Mouse (Mus musculus) right cerebral cortex, adult 2 months (tissue): Measurements from ENCODE around the gene Snx19.

Experiments
- DNase-seq, 2 experiments: peaks; one replicate each; pipeline ENCODE4 v3.0.0; 2021 to 2022; ENCODE audit warnings: low spot score in 2 of 2

Gene Snx19

DNA sequence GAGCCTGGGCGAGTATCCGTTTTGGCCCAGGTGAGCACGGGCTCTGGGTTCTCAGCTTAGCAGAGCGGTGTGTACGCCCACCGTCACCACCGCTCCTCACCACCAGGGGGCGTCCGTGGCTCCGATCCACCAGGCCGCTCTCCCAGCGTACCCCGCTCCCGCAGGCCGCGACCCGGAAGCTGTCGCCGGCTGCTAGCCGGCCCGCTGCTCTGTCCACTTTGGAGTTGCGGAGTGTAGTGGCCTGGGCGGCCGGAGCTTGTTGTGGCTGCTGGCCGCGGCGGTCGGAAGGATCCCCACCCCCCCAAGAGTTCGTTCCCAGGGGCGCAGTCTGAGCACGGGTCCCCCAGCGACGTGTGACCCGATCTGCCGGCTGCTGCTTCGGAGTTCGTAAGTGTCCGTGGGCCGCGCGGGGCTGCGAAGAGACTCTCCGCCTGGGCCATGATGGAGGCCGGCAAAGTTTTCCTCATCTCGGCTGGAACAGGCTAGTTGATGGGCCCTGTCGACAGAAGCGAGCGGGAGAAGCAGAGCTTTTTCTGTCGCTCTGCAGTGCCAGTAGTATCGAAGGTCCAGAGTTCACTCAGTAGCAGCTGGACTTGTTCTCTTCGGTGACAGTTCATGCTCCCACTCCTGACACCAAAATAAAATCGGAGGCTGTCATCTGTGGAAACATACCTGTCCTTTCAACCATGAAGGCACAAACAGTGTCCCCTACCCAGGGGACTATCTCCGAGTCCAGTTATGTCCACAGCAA, at the start of gene Snx19:
Gene Snx19 (plus strand): TSS at position 227 of the 751 bp plus-strand sequence.
- DNase-seq: peak; percentile 90 to 95

DNA sequence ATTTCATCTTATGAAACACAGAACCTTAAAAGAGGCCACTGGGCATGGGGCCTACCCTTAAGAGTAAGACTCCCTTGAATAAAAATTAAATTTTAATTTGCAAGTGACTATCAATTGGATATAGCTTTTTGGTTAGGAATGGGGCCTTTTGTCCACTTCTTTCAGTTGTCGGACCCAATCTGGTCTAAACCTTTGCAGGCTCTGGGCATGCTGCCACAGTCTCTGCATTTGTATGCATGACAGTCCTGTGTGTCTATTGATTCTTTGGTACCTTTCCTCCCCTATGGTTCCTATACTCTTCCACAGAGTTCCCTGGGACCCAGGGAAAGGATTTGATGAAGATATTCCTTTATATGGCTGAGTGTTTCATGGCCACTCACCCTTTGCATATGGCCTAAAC, 26.1 kb upstream of the Snx19 start:
- DNase-seq: no peak

DNA sequence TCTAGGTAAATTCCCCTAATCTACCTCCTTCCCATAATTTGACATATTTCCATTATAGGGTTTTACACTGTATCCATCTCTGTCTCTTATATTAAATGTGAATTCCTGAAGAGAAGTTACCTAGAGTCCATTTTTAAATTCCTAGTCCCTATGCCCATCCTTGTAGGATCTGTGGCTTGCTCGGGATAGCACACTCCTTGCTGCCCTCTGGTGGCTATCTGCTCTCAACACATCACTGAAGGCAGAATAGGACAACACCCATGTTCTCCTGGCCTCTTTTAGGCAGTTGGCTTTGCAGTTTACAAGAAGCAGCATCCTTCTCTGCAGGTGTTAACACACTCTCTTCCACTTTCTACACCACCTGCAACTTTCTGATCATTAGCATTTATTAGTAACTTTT, 4.0 kb upstream of the Snx19 start:
- DNase-seq: peak; percentile 64 to 66

- DNase-seq: no peak
These were observed 1.7 kb upstream of the Snx19 start for GRCm38 (mm10) chr9:30425178-30425577.

- DNase-seq: no peak
These were observed 1.3 kb downstream of the Snx19 start for GRCm38 (mm10) chr9:30428231-30428630.

DNA sequence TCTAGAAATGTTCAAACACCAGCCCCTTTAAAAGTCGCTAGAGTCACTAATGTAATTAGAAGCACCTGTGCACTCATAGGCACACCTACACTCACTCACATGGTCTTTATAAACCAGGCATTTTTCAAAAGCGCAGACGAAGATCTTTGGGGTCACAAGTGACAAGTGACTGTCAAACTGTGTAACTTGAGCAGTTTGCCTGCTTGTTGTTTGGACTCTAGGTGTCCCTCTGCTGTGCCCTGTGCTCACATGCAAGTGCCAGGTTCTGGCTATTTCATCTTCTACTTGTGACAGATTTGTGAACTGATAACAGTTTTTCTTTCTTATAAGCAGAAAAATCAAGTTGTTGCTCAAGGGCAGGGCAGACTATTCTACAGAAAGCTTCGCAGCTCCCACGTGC, 3.5 kb downstream of the Snx19 start:
- no peak for DNase-seq

DNA sequence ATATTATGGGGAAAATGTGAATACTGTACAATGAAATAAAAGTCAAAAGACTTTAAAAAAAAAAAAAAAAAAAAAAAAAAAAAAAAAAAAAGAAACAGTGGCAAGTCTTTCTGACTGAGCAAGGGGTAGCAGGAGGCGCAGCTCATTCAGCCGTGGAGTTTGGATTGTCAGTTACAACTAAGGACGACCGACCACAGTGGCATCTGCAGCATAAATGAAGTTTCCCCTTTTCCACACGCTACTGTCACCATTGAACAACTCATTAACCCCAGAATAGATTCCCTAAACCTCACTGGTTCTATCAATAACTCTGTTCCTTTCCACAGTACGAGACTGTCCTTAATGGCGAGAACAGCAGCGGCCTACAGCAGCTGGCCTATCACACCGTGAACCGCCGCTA, 5.0 kb downstream of the Snx19 start:
- DNase-seq: no peak

DNA sequence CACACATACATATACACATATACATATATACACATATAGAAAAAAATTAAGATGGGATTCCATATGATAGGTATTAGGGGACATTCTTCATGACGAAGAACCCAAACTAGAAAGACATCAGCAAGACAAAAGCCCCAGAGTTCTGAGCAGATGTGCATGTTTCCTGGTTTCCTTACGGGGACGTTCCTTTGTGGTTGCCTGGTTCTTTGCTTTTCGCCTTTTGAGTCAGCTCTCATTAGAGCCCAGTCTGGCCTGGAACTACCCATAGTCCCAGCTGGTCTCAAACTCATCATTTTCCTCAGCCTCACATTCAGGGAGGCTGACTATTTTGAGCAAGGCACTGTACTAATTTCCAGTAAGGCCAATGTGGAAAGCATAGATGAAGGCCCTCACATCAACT, 7.0 kb downstream of the Snx19 start:
- no peak for DNase-seq

DNA sequence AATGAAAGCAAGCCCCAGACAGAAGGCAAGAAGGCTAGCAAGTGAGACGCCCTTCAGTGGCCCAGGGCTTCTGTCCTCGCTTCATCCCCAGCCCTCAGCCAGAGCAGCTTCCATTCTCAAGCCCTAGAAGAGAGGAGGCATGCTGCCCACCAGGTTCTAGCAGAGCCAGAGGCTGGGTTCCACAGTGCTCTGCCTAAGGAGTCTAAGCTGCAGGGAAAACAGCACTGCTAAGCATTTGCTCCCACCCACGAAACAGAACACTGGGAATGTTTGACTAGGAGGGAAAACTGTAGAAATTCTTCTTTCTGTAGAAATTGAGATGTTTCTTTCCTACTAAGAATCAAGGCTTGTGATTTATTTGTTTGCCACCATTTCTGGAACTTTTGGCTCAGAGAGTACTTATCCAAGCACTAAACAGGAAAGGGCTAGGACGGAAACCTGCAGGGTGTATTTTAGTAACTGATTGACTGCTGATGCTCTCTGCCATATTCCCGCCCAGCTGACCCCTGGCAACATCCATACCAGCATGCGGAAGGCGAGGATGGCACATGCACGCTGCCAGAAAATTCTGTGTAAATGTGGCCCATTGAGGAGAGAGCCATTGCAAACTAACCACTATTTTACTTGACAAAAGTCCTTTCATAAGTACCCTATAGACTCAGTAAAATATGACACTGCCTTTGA, 9.1 kb downstream of the Snx19 start:
- no peak for DNase-seq

DNA sequence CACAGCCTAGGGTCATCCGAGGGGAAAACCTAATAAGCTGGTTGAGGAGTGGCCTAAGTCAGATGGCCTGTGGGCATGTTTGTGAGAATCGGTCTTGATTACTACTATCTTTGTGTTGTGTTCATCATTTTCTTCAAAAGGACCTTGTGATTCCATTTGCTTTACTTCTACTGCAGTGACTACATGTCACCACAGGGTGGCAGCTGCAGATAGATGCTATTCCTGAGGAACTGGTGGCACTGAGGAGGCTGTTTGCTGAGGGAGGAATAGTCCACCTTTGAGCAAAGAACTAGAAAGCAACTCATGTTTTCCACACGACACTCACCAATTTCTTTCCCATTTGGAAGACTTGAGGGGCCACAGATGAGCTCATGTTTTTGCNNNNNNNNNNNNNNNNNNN, 11.6 kb downstream of the Snx19 start:
- peak; percentile 57 to 65 for DNase-seq

GRCm38 (mm10) chr9:30441761-30442160, 14.9 kb downstream of the Snx19 start:
- DNase-seq: no peak

DNA sequence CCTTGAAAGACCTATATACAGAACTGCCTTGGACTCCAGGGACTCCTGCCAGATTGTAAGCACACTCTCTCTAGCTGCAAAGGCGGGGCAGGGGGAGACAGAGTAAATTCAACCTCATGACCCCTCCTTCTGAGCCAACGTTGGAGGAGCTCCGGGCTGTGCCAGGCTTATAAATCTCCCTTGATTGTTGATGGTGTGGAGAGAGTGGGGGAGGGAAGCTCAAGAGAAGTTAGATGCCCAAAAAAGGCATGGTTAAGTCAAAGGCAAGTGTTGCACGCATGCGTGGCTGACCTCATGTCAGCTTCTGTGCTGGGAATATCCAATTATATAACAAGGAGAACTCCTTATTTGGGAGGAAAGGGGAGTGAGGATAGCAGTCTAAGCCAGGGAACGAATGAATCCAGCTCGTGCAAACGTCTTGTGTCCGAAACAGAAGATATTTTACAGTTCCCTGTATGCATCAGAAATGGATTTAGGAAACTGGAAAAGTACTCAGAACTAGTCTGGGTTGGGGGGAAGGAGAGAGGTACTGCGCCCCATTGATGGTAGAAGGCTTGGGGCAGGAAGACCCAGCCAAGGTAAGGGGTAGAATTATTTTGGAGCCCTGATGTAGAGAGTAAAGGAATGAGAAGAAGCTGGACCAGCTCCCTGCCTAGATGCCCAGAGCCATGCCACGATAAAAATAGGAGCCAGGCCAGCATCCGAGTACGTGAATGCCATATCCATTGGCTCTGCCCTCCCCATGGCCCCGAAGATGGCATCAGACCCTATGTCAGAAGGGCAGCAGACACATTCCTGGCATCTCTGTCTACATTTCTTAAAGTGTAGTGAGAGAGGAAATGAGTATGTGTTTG, 18.6 kb downstream of the Snx19 start:
- no peak for DNase-seq

DNA sequence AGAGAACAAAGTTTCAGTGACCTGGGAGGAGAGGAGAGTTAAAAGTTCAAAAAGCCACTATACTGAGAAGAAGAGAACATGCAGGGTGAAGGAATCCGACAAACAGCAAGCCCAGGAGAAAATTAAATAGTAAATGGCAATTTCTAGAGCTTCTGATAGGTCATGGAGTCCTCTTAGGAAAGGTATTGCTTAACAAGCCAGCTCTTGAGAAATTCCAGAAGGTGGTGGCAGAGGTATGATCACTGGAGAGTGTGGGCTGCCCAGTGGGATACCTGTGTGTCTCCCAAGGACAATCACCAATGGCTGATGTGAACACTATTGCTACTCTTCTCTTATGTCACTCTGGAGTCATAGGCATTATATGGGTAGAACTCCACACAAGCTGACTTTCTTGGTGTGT, 19.2 kb downstream of the Snx19 start:
- no peak for DNase-seq

- DNase-seq: peak; percentile 46 to 59
These were observed 21.6 kb downstream of the Snx19 start for GRCm38 (mm10) chr9:30448459-30448858.

- DNase-seq: no peak
These were observed 23.0 kb downstream of the Snx19 start for GRCm38 (mm10) chr9:30449862-30450261.

- DNase-seq: no peak
These were observed 23.9 kb downstream of the Snx19 start for GRCm38 (mm10) chr9:30450834-30451233.

DNA sequence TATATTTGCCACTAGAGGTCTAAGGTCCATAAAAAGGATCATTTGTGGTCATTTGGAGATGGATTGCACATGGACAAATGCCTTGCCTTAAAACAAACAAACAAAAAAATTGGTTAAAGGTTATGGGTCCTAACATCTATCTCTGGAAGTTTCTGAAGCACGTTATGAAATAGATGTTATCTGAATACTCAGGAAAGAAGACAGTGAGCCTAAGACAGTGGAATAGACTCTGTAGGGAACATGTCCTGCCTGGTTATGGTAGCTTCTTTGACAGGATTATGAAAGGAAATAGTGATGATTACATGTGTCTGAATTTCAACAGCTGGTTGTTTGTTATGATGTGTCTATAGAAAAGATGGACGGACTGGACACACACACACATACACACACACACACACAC, 27.6 kb downstream of the Snx19 start:
- DNase-seq: no peak

DNA sequence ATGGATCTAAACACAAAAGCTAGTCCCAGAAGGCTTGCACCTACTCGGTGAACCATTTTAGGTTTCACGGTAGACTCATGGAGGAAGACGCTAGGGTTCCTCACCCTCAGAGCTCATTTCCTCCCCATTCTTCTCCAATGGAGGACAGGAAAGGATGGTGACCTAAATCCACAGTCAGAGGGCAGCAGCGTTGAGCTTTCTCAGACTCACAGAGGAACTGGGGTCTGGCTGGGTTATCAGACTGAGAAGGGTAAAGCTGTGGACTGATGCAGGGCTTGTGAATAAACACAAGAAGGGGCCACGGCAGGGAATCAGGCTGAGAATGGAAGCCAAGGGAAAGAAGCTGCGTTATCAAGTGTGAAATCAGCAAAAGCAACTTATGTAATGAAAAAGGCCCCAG, 29.3 kb downstream of the Snx19 start:
- DNase-seq: no peak

- no peak for DNase-seq
These were observed 33.6 kb downstream of the Snx19 start for GRCm38 (mm10) chr9:30460501-30460900.

- DNase-seq: no peak
These were observed 37.8 kb downstream of the Snx19 start for GRCm38 (mm10) chr9:30464661-30465060.

GRCm38 (mm10) chr9:30480043-30480442, 53.1 kb downstream of the Snx19 start:
- no peak for DNase-seq

- peak; percentile 97 to 98 for DNase-seq
These were observed 53.6 kb downstream of the Snx19 start for GRCm38 (mm10) chr9:30480464-30480863.
